Mouse (Mus musculus) cortical plate, adult 2 months (tissue): ENCODE data around the gene Drd5. TPM values are rescaled to one million over a fixed set of nuclear protein-coding genes. Genes with fewer than 3 reads are reported as not detected.

Experiments
- H3K27ac ChIP-seq: fragments of 200-500 bp; 2 replicates; pipeline ENCODE4 v1.5.1; 2012; ENCODE audit warnings: low read length, control low read depth, inconsistent platforms; ENCODE audit not compliant: insufficient read depth
- H3K4me1 ChIP-seq: fragments of 200-500 bp; 2 replicates; pipeline ENCODE4 v1.6.1; 2011; ENCODE audit warnings: low read length; ENCODE audit not compliant: control insufficient read depth, insufficient read depth
- H3K4me3 ChIP-seq: fragments of 200-500 bp; 2 replicates; pipeline ENCODE4 v1.5.1; 2011; ENCODE audit warnings: mild to moderate bottlenecking, low read length, control low read depth; ENCODE audit not compliant: insufficient read depth
- CTCF ChIP-seq: fragments of 200-500 bp; IDR thresholded peaks from 2 replicates; pipeline ENCODE4 v1.5.1; 2011; ENCODE audit warnings: mild to moderate bottlenecking, control low read depth, low read length; ENCODE audit not compliant: insufficient read depth; ENCODE audit errors: extremely low read depth
- POLR2A ChIP-seq: fragments of 200-500 bp; IDR thresholded peaks from 2 replicates; pipeline ENCODE4 v1.6.1; 2011; ENCODE audit warnings: mild to moderate bottlenecking, low read length, control low read depth; ENCODE audit not compliant: insufficient read depth; ENCODE audit errors: extremely low read depth
- polyA plus RNA-seq: library from polyadenylated mRNA; depleted of rRNA; stranded (reverse); fragments of >200 nt; gene quantifications from 2 replicates; pipeline ENCODE4 v1.2.3, GENCODE M21; 2012; rRNA removed

Drd5 gene
- 0.84 and 2.6 TPM in 2 replicates for polyA plus RNA-seq

GRCm38 (mm10) chr5:38318966-38319786, at the start of gene Drd5:
TSS of gene Drd5 (plus strand) at chr5:38319367.
- TF ChIP-seq POLR2A = no peak
- no peak for TF ChIP-seq CTCF
- Histone ChIP-seq H3K4me3 (peak within 1 kb of the TSS; percentile 5; the same call in 1 of the 2 replicates), H3K27ac (no peak within 1 kb of the TSS), H3K4me1 (no peaks in the 10 kb centered on the region; the same call in 1 of the 2 replicates)

DNA sequence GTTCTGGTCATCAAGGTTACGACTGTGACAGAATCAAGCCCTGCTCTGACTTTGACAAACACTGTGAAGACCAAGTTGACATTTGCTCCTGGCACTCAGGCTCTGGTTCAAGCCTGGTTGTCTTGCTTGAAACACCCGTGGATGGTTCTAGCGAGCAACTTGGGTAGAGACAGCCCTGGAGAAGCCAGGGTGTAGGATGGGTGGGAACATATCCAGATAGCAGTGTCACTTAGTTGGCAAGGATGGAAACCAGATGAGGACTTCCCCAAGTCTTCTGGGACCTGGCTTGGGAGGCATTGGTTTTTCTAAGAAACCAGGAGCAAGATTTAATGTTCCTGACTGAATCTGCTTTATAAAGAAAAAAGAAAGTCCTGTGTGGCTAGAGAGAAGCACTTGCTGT, 48.2 kb upstream of the Drd5 start:
- H3K4me1 ChIP-seq = no peaks in the 10 kb centered on the region
- TF ChIP-seq POLR2A (no peak), CTCF (no peak)

GRCm38 (mm10) chr5:38273831-38274230, 45.3 kb upstream of the Drd5 start:
- Histone ChIP-seq H3K27ac (no peak overlapping the region), H3K4me1 (no peaks in the 10 kb centered on the region), H3K4me3 (no peak overlapping the region)
- TF ChIP-seq CTCF (no peak), POLR2A (no peak)

More for the DNA sequence above, 48.2 kb upstream of the Drd5 start:
- no peak overlapping the region for H3K27ac ChIP-seq
- no peak overlapping the region for H3K4me3 ChIP-seq

DNA sequence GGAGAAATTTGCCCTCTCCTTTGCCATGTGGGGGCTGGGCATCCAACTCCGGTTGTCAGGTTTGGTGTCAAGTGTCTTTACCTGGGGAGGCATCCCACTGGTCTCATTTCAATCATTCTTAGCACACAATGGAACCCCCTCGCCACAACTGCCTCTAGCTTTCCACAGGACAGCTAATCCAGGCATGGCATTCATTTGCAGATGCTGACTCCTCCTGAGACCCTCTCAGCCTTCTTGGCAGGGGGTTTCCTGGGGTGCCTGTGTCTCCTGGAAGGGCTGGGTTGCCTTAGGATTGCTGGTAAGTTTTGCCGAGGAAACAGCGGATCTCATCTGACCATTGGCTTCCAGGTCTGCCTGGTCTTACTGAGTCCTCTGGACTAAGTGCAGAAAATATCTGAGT, 43.4 kb upstream of the Drd5 start, which contains the start of gene Otop1:
TSS of gene Otop1 (plus strand) at position 202 of the 400 bp plus-strand sequence.
- H3K4me3 ChIP-seq = no peak within 1 kb of the TSS
- no peaks in the 10 kb centered on the region for H3K4me1 ChIP-seq
- no peak for TF ChIP-seq POLR2A
- no peak for TF ChIP-seq CTCF
- no peak within 1 kb of the TSS for H3K27ac ChIP-seq

- Histone ChIP-seq H3K4me1 (no peaks in the 10 kb centered on the region), H3K27ac (no peak overlapping the region), H3K4me3 (no peak overlapping the region)
- TF ChIP-seq CTCF = no peak
Observed at GRCm38 (mm10) chr5:38276451-38276850, 42.7 kb upstream of the Drd5 start.

DNA sequence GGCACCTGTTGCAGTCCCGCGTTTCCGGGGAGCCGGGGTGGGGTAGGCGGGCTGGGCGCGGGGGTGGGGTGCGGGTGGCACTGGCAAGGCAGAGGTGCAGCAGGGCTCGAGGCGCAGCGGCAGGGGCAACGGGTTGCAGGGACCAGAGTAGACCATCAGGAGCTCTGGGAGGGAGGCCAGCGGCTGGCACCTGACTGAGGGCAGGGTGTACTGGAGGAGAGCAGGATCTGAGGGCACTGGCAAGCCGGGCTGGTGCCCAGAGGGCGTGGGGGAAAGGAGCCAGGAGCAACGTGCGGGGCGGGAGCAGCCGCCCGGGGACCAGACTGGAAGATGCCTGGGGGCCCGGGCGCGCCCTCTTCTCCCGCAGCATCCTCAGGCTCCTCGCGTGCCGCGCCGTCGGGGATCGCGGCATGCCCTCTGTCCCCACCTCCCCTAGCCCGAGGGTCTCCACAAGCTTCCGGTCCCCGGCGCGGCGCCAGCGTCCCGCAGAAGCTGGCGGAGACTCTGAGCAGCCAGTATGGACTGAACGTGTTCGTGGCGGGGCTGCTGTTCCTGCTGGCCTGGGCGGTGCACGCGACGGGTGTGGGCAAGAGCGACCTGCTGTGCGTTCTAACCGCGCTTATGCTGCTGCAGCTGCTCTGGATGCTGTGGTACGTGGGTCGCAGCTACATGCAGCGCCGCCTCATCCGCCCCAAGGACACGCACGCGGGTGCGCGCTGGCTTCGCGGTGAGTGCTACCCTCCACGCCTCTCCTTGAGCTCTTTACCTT, 41.9 kb upstream of the Drd5 start:
- H3K4me3 ChIP-seq = no peak overlapping the region
- H3K27ac ChIP-seq = no peak overlapping the region
- TF ChIP-seq POLR2A = no peak
- TF ChIP-seq CTCF = no peak
- no peaks in the 10 kb centered on the region for H3K4me1 ChIP-seq

GRCm38 (mm10) chr5:38277936-38278600, 41.1 kb upstream of the Drd5 start:
- Histone ChIP-seq H3K27ac (no peak overlapping the region), H3K4me1 (no peaks in the 10 kb centered on the region), H3K4me3 (no peak overlapping the region)
- no peak for TF ChIP-seq POLR2A
- TF ChIP-seq CTCF = no peak

DNA sequence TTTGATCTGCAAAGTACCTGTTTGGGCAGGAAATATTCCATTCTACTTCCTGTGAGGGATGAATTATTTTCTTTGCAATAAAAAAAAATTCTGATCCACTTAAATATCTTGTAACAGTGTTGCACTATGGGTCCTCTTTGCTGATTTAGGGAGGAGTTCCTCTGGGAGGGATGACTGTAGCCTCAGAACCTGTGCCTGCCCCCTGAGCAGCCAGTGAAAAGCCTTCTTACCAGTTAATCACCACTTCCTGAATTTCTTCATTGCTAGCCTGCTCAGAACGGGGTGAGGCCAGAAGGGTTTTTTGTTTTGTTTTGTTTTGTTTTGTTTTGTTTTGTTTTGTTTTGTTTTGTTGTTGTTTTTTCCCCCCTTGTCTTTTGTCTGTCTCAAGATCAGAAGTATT, 39.1 kb upstream of the Drd5 start:
- H3K4me3 ChIP-seq = no peak overlapping the region

GRCm38 (mm10) chr5:38285724-38286123, 33.4 kb upstream of the Drd5 start:
- Histone ChIP-seq H3K27ac (no peak overlapping the region), H3K4me1 (no peaks in the 10 kb centered on the region), H3K4me3 (no peak overlapping the region)
- TF ChIP-seq CTCF (no peak), POLR2A (no peak)

More for the DNA sequence above, 39.1 kb upstream of the Drd5 start:
- no peaks in the 10 kb centered on the region for H3K4me1 ChIP-seq
- H3K27ac ChIP-seq = no peak overlapping the region
- TF ChIP-seq CTCF (no peak), POLR2A (no peak)

GRCm38 (mm10) chr5:38288476-38288875, 30.7 kb upstream of the Drd5 start:
- Histone ChIP-seq H3K4me3 (no peak overlapping the region), H3K4me1 (no peaks in the 10 kb centered on the region), H3K27ac (no peak overlapping the region)
- TF ChIP-seq POLR2A (no peak), CTCF (no peak)
